Mouse (Mus musculus) skeletal muscle tissue, adult 2 months (tissue): Measurements from ENCODE around the gene Map4k2.
A peak's percentile ranks its signal among the peaks of the same experiment; 100 is the strongest.

ENCODE experiments used
- DNase-seq: peaks from one replicate; pipeline ENCODE4 v3.0.0-alpha.2; 2012; ENCODE audit warnings: low read depth, low spot score

The Map4k2 gene

DNA sequence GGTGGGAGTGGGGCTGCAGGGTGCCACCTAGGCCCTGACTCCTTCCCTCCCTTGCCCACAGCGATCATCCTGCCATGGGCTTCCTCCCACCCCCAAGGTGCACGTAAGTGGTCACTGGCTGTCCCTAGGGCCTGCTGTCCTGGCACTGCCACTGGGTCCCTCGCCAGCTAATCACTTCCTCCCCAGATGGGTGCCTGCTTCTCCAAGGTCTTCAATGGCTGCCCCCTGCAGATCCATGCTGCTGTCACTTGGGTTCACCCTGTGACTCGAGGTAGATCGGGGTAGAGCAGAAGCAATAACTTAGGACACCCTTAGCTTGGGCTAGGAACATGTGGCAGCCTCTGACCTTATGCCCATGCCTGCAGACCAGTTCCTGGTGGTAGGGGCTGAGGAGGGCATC, 5.1 kb downstream of the Map4k2 start:
- DNase-seq = no peak

DNA sequence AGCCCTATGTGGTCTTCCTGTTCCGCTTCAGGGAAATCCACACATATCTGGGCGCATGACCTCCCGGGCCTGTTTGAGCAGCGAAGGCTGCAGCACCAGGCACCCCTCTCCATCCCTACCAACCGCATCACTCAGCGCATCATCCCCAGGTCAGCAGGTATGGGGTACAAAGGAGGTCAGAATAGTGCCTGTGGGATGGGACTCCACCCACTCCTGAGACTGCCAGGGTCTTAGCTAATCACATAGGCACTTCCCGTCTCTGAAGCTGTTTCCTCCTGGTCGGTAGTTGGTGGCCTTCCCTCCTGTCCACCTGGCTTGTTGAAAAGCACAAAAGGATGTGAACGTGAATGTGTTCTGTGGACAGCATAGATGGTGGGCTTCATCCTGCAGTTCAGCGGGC, 5.7 kb downstream of the Map4k2 start:
- DNase-seq = no peak

DNA sequence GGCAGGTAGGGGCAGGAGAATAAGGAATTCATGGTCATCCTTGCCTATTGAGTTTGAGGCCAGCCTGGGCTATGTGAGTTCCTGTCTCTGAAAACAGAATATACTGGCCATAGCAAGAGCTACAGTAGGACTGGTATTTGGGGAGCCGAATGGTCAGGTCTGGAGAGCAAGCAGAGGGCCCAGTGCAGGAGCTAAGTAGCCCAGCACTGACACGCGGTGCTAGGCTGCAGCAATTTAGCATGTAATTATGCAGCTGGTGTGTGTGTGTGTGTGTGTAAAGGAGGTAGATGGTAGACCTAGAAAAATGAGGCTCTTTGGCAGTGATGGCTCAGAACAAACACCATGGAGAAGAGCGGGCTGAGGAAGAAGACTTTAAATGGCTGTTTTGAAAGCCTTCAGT, 6.7 kb downstream of the Map4k2 start:
- DNase-seq = no peak

DNA sequence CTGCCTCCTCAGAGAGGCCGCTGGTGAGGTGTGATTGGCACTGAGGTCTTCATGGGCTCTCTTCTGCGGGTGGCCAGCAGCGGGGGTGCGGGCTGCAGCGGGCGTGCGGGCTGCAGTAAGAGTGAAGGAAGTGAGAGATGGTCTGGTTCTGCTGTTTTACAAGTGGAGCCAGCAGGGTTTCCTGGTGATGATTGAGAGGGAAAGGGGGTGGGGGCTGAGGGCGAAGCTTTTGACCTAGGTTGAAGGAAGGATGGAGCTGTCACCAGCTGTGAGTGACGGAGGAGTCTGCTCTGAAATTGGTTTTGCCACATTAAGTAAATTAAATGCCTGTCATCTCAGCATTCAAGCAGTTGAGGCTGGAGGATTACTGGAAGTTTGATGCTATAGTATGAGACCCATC, 7.8 kb downstream of the Map4k2 start:
- no peak for DNase-seq

DNA sequence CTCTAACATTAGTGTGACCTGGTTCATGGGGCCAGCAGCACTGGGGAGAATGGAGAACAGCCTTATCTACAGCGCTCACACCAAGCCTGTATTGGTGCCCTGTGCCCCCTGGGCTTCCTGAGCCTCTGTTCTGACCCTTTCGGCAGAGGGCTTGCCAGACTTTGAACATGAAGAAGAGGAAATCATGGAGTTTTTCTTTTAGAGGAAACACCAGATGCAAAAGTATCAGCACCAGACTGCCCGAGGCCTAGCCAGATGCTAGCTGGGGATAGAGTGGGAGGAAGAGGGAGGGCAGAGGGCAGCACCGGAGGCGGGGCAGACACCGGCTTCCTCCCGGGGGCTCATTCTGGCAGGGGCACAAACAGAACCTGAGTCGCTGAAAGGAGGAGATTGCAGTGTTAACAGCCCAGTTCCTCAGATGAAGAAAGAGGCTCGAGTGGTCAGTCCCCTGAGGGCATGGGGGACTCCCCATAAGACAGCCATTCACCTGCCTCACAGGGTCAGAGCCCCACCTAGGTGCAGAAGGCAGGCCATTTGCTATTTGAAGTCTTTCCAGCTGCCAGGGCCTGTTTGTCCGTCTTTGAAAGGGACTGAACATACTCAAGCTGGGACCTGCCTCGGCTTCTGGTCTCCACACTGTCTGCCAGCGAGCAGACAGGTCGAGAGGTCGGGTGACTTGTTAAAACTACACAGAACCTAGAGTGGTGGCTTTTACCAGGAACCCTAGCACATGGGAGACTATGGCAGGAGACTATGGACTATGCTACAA, 8.5 kb downstream of the Map4k2 start:
- no peak for DNase-seq

DNA sequence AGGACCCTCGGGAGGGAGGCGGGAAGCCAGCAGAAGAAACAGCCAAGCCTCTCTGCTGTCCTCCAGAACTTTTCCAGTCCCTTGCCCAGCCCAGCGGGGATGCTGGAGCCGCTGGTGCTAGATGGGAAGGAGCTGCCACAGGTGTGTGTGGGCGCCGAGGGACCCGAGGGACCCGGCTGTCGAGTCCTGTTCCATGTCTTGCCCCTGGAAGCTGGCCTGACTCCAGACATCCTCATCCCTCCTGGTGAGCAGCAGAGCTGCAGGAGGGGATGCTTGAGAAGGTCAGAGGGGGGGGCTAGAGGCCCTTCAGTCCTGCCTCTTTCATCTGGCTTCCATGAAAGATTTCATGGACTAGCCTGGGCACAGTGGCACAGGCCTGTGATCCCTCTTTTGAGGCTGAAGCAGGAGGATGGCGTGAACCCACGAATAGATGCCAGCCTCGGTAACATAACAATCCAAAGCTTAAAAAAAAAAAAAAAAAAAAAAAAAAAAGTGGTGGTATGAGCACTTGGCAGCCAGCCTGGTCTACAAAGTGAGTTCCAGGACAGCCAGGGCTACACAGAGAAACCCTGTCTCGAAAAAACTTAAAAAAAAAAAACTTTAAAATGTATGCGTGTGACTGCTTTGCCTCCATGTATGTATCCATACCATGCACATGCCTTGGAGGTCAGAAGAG, 10.6 kb downstream of the Map4k2 start:
- no peak for DNase-seq

DNA sequence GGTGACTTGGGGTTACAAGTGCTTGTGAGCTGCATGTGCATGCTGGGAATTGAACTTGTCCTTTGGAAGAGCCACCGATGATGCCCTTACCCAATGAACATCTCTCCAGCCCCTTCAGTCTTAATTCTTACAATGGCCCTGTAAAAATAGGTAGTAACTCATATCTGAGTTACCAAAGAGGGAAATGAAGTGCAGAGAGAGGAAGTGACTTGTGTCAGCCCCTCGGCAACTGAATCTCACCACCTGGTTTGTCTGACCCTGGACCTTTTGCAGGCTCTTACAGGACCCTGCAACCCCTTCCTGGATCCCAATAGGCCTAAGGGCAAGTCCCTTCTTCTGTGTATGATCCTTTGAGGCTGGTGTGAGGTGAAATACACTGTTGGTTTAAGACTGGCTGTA, 11.2 kb downstream of the Map4k2 start:
- no peak for DNase-seq

DNA sequence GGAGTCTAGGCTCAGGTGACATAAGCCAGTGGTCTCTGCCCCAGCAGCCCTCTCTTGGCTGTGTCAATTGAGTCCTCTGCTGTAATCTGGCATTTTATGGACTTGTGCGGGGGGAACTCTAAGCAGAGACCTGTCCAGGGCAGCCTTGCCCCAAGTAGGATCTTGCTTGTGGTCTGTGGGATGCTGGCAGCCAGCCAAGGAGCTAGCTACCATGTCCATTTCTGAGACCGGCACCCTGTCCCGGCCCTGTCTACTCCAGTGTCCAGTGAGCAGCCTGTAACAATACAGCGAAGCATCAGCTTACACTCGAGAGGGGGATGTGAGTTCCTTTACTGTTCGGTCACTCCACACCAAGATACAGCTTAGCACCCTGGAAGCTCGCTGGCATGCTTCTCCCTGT, 13.1 kb downstream of the Map4k2 start:
- no peak for DNase-seq

DNA sequence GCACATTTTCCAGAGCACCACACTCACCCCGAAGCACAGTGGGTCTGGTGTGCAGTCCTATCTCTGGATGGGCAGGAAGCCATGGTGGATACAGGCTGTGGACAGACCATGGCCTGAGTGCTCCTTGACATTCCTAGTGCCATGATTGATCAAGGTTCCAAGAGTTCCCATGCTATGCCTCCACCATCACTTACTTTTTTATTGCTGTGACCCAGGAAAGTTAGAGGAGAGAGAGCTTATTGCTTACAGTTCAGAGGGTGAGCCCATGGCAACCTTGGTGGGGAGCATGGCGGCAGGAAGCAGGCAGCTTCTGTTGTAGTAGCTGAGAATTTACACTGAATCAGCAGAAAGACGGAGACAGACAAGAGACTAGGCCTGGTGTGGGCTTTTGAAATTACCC, 20.4 kb downstream of the Map4k2 start:
- no peak for DNase-seq

DNA sequence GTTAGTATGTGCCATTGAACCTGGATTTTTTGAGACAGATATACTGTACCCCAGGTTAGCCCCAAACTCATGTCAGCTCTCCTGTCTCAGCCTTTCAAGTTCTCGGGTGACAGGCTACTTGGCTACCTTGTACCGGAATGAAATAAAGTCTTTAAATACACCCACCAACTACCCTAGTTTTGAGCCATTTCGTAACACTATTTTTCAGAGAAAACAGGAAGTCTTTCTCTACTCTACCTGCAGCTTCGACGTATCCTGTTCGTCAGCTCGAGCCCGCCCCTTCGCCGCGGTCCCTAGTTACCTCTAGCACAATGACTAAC, 22.1 kb downstream of the Map4k2 start:
- DNase-seq = no peak

DNA sequence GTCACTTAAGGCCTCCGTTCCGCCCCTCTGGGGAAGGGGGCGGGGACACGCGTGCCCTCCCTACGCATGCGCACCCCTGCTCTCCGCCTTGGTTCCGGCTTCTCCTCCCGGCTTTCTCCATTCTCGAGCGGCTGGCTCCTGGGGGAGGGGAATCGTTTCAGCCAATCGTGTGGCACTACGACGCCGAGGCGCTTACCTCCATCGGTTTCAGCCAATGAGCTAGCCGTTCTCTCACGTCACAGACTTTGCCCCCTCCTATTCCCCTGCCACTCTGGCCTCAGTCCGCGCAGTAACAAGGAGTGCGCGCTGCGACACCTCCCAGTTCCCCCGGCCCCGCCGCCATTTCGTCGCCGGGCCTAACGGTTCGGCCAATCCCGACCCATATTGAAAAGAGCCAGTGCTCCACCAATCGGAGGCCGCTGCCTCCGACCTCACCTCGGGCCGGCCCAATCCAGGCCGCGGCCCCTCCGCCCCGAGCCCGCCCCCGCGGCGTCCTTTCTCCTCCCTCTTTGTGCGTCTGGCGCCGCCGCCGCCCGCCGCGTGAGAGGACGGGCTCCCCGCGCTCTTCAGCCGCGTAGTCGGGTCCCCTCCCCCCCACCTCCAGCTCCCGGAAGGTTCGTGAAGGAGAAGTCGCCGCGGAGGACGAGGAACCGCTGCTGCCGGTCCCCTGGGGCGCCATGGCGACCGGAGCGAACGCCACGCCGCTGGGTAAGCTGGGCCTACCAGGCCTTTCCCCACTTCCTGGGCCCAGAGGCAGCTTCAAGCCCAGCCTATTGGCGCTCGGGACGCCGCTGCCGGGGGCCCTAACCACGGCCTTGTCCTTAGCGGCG, 22.7 kb downstream of the Map4k2 start, which contains the start of gene Sf1:
Gene Sf1 (plus strand): TSS at position 280 of the 830 bp plus-strand sequence.
- DNase-seq = peak; percentile 100

DNA sequence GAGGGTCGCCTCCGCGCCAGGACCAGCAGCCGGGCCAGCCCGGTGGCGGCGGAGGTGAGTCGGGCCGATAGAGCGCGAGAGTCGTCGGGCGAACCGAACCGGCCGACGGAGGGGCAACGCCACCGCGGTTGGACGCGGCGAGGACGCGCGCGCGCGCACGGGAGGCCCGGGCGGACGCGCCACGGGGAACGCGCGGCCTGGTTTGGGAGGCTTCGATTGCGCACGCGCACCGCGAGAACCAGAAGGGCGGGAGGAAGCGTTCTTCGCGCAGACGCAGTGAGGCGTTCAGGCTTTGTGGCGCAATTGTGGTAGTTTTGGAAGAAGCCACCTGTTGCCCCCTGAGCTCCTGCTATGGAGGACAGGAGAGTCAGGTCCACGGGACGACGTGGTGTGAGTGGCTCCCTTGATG, 23.4 kb downstream of the Map4k2 start:
- peak; percentile 92 for DNase-seq

DNA sequence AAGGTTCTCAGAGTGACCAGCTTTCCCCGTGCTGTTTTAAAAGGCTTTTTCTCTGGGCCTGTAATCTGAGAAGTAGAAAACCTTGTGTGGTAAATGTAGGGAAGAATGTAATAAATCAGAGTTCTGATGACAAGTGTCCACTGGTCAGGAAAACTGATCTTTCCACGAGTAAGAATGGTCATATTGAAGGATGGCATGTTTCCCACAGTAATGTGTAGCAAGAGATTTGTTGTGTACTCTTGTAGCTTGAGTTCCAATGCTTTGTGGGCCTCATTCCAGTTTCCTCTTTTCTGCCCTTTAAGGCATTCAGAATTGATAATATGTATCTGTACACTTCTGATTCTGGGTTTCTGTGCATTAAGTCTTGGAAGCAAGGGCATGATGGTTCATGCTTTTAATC, 23.9 kb downstream of the Map4k2 start:
- no peak for DNase-seq

DNA sequence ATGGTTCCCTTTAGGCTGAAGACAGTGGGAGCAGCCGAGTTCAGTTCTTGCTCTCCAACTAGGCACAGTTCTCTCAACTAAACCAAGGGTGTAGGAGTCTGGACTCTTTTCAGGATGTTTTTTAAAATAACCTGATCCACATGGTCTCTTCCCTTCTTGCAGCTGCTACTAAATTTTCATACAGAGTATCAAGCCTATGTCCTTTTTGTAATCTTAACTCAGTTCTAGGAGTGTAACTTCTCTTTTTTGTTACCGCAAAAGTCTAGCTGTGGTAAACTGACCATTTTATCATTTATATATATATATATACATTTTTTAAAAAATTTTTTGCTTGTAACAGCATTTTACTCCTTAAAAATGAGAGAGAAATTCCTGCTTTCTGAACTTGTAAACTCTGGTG, 29.2 kb downstream of the Map4k2 start:
- DNase-seq = no peak

DNA sequence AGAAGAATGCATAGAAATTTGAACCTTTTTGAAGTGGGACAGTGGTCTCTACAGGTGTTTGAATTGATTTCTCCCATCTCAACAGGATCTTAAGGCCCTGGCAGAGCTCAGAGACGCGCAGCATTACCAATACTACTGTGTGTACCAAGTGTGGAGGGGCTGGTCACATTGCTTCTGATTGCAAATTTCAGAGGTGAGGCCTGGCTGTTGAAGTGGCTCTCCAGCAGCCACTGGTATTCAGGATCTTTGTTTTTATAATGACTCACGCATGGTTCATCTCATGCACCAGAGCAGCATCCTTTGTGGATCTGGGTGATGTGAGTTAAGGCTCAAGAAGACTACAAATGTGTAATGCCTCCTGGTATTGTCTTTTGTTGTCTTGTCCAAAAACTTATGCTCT, 31.5 kb downstream of the Map4k2 start:
- DNase-seq = no peak

DNA sequence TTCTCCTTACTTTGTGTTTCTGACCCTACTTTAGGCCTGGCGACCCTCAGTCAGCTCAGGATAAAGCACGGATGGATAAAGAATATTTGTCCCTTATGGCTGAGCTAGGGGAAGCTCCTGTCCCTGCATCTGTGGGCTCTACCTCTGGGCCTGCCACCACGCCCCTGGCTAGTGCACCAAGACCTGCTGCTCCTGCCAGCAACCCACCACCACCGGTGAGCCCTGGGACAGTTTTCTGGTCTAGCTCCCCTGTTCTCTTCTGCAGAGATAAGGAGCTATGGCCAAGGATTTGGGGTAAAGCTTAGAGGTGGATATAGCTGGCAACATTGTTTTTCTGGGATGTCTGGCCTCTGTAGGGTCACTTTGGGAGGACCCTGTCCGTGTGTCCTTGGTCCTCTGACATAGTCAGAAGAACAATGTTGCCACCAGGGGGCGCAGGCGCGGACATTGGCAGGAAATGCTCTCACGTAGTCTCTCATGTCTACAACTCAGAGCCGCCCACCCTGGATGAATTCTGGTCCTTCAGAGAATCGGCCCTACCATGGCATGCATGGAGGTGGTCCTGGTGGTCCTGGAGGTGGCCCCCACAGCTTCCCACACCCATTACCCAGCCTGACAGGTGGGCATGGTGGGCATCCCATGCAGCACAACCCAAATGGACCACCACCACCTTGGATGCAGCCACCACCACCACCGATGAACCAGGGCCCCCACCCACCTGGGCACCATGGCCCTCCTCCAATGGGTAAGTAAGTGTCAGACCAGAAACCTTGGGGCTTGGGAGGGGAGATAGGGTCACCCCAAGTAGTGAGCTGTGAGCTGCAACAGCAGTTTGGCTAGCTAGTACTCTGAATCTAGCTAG, 32.8 kb downstream of the Map4k2 start:
- peak; percentile 75 for DNase-seq

DNA sequence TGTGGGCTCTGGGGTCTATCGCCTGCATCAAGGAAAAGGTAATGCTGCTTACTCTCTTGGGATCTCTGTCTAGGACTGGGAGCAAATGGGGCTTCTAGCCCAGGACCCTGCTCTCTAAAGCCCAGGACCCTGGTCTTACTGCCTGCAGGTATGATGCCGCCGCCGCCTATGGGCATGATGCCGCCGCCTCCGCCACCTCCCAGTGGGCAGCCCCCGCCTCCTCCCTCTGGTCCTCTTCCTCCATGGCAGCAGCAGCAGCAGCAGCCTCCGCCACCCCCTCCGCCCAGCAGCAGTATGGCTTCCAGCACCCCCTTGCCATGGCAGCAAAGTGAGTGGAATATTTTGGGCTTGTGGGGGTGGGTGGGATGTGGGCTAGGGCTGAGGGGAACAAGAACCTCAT, 33.6 kb downstream of the Map4k2 start:
- DNase-seq = no peak

DNA sequence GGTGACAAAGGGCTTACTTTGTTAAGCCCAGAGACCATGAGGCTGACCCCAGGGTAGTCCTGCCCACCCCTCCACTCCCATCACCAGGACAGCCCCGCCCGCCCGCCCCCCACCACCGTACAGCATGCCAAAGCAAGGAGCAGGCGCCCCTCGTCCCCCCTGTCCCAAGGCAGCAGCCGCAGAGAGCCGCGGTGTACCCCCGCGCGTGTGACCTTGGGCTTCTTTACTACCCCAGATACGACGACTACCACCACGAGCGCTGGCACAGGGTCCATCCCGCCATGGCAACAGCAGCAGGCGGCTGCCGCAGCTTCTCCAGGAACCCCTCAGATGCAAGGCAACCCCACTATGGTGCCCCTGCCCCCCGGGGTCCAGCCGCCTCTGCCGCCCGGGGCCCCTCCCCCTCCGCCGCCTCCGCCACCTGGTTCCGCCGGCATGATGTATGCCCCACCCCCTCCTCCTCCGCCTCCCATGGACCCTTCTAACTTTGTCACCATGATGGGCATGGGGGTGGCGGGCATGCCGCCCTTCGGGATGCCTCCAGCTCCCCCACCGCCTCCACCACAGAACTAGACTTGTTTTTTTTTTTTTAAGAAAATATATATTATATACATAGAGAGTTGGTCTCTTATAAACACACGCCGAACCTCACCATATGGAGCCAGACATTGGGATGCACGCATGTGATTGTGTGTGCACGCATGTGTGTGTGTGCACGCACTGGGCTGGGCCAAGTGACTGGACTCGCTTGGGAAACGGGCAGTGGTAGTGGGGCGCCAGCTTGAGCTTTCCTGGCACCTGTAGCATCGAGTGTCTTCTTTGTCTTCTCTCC, 34.7 kb downstream of the Map4k2 start:
- DNase-seq = no peak

DNA sequence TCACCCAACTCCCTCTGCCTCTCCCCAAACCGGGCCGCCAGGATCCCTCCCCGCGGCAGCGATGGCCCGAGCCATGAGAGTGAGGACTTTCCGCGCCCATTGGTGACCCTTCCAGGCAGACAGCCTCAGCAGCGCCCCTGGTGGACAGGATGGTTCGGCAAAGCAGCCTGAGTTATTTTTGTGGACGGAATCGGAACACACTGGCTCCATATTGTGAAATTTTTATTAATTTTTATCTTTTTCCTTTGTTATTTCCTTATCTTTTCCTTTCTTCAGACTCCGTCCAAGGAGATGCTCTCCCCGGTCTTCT, 35.3 kb downstream of the Map4k2 start:
- no peak for DNase-seq

DNA sequence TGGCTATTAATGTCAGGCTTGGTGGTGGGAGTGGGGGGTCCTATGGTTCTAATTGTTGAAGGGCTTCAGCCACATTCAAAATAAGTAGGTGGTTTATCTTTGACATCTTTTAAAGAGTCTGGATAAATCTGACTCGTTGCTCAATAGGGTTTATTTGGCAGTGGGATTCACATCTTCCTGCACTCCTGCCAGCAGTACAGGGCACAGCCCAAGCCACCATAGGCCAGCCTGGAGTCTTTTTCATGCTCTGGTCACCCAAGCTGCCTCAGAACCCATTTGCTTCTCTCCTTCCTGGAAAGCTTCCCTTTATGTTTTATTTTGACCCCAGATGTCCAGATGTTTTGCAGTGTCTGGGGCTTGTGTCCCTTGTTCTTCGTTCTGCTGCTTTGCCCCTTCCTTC, 35.7 kb downstream of the Map4k2 start:
- DNase-seq = no peak
